In the genomic region with DNA sequence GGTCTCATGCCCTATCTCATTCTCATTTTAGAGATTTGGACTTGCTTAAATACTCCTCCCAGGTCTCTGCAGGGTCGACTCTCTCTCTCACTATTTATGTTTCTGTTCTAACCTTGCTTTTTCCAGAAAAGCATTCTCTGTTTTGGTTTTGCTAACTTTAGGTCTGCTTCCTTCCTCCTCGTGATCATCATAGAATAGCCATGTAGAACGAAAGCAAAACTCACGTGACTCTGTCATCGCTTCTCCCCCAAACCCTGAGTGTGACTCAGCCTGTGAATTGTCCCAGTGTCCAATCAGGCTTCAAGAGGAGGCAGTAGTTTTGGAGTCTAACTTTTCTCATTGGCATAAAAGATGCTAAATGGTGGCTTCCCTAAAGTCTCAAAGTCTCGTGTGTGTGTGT, we compare ENCODE assay signal across 17 mouse cellular contexts.
A peak's percentile ranks its signal among the peaks of the same experiment; 100 is the strongest.
DNase-seq lines count a peak whose midpoint lies in the region; ATAC-seq lines count a peak whose summit lies in the region.
"Had no signal": no experiment of that assay in that cellular context is flagged by ENCODE, and none has a peak within 500 bp of the region (broad histone marks: within the 10 kb centered on the region; RNA-seq: fewer than 3 reads in every experiment).

No protein-coding gene starts in this region.

- no peaks in the 10 kb centered on the region for H3K36me3 ChIP-seq in splenic B cell, adult 2 months (ENCODE audit: control insufficient read depth, insufficient read depth, low read length, poor library complexity, severe bottlenecking)
- H3K36me3 ChIP-seq: forebrain, embryonic 15.5 days; neural tube, embryonic 15.5 days had no signal

- DNase-seq in lung, postnatal 36 days = peak; percentile 43
- DNase-seq in lung, postnatal 10 days = no peak
- DNase-seq in NIH3T3 (ENCODE audit: low read depth) = peak; percentile 27
- peak; percentile 90 for DNase-seq in splenic B cell, adult 2 months (ENCODE audit: low read depth, low spot score)
- DNase-seq in adrenal gland, postnatal 25 days = no peak
- no peak for DNase-seq in left cerebral cortex, adult 8-10 months (ENCODE audit: low spot score in 2 of 2)
- no peak for DNase-seq in gastrocnemius, adult 18-20 months (ENCODE audit: low spot score)
- DNase-seq: adrenal gland, postnatal 36 days; cerebellum, adult 11 months; gastrocnemius, postnatal 10 days; lung, postnatal 4 days; thymus, adult 2 months had no signal

- no peaks in the 10 kb centered on the region for H3K27me3 ChIP-seq in splenic B cell, adult 2 months (ENCODE audit: control insufficient read depth, insufficient read depth, low read length, poor library complexity, severe bottlenecking)
- H3K27me3 ChIP-seq: forebrain, embryonic 15.5 days; neural tube, embryonic 15.5 days had no signal

- ATAC-seq in inflammation-experienced regulatory T-cells, adult 6 months = peak; percentile 97
- ATAC-seq: forebrain, embryonic 15.5 days; hindbrain, postnatal 0 days; midbrain, embryonic 16.5 days had no signal

Comparison
In these comparisons a context has a peak if more than half of its experiments do, and no peak if none do; other contexts are left out.
1. DNase-seq: peak in lung, postnatal 36 days (single experiment), NIH3T3 (single experiment) and splenic B cell, adult 2 months (single experiment); none in lung, postnatal 10 days (single experiment), adrenal gland, postnatal 25 days (single experiment), left cerebral cortex, adult 8-10 months (0 of 2) and gastrocnemius, adult 18-20 months (single experiment).